26 mouse cellular contexts compared by ENCODE assay signal in the genomic region with DNA sequence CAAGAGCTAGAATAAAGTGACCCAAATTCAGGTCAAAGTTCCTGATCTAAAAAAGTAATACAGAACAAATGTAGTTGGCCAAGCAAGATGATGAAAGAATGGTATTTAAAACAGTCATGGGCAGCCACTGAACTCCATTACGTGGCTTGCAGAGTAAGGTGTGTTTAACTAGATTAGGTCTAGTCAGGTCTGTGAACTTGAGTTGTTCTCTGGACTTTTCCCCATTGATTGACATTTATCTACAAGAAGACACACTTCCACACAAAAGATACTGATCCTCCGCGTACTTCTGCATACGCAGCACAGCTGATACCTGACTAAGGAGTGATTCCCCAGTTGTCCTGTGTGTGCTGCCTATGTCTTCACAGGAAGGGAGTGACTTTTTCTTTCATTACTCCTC. TPM values are rescaled to one million over a fixed set of nuclear protein-coding genes. Genes with fewer than 3 reads are reported as not detected.
DNase-seq lines count a peak whose midpoint lies in the region; TF ChIP-seq lines count a peak whose summit lies in the region.
"Had no signal": no experiment of that assay in that cellular context is flagged by ENCODE, and none has a peak within 500 bp of the region (broad histone marks: within the 10 kb centered on the region; RNA-seq: fewer than 3 reads in every experiment).

No protein-coding gene starts in this region.

- no peak for TF ChIP-seq POLR2A in liver, adult 2 months (IDR thresholded peaks at IDR 0.05; ENCODE audit: extremely low read depth, insufficient read depth, low read length)
- TF ChIP-seq POLR2A in MEL (IDR thresholded peaks at IDR 0.05; ENCODE audit: control insufficient read depth in 1 of 2, insufficient read depth in 1 of 2, low read depth in 1 of 2, low read length in 2 of 2, poor library complexity in 1 of 2): no peak
- TF ChIP-seq POLR2A in small intestine, adult 2 months (IDR thresholded peaks at IDR 0.05; ENCODE audit: low read depth, low read length): no peak

- no peaks in the 10 kb centered on the region for H3K27me3 ChIP-seq in liver, adult 2 months (ENCODE audit: control insufficient read depth, insufficient read depth, low read length)
- H3K27me3 ChIP-seq in MEL (ENCODE audit: control insufficient read depth in 1 of 2, insufficient read depth in 2 of 2, low read length in 2 of 2): no peaks in the 10 kb centered on the region
- H3K27me3 ChIP-seq in small intestine, adult 2 months (ENCODE audit: control insufficient read depth, insufficient read depth, low read length): no peaks in the 10 kb centered on the region
- H3K27me3 ChIP-seq: CH12.LX; embryonic facial prominence, embryonic 12.5 days; forebrain, embryonic 13.5 days; forebrain, embryonic 15.5 days; Patski had no signal

- peak; percentile 21 for DNase-seq in heart, adult 11 months
- DNase-seq in heart, postnatal 4 days: no peak
- DNase-seq in liver, adult 2 months (ENCODE audit: extremely low read depth, low read depth, low spot score): peak; percentile 99
- no peak for DNase-seq in liver
- DNase-seq in MEL (ENCODE audit: low read depth, low spot score): peak; percentile 58
- no peak for DNase-seq in left cerebral cortex, adult 9 months (ENCODE audit: low spot score in 2 of 2)
- DNase-seq: adrenal gland, adult 8-10 months; adrenal gland, postnatal 14 days; adrenal gland, postnatal 36 days; B cell, adult 2 months; cerebellum, adult 11-12 months; cerebellum, adult 2 months; cerebellum, adult 9-10 months; cerebellum, postnatal 10 days; cerebellum, postnatal 25 days had no signal

- H3K4me3 ChIP-seq in liver, adult 2 months (ENCODE audit: insufficient read depth, low read depth, low read length): no peak overlapping the region
- no peak overlapping the region for H3K4me3 ChIP-seq in MEL (ENCODE audit: control insufficient read depth in 1 of 2, insufficient read depth in 1 of 2, low read depth in 2 of 2, low read length in 2 of 2)
- H3K4me3 ChIP-seq in small intestine, adult 2 months (ENCODE audit: low read depth, low read length): no peak overlapping the region
- H3K4me3 ChIP-seq: embryonic facial prominence, embryonic 10.5 days; embryonic facial prominence, embryonic 12.5 days; forebrain, embryonic 13.5 days; forebrain, embryonic 15.5 days had no signal

- H3K9me3 ChIP-seq in MEL (replicated peaks; ENCODE audit: insufficient read depth, low read length): no peaks in the 10 kb centered on the region
- H3K9me3 ChIP-seq: embryonic facial prominence, embryonic 10.5 days; embryonic facial prominence, embryonic 12.5 days; forebrain, embryonic 13.5 days; forebrain, embryonic 15.5 days; G1E had no signal

- peak; percentile 57 to 66; a peak in 3 of 4 replicates for TF ChIP-seq EP300 in MEL (IDR thresholded peaks at IDR 0.05; ENCODE audit: low read depth in 1 of 2, low read length in 2 of 2)

- peaks cover 21% of the 10 kb centered on the region for H3K4me1 ChIP-seq in liver, adult 2 months (ENCODE audit: control insufficient read depth, insufficient read depth, low read length)
- peaks cover 0 to 4% of the 10 kb centered on the region in 2 experiments; a peak in 3 of 4 replicates for H3K4me1 ChIP-seq in MEL (ENCODE audit: control insufficient read depth in 1 of 2, insufficient read depth in 2 of 2, low read length in 2 of 2)
- peaks cover 12% of the 10 kb centered on the region for H3K4me1 ChIP-seq in small intestine, adult 2 months (ENCODE audit: control insufficient read depth, insufficient read depth, insufficient read length, low read length)
- H3K4me1 ChIP-seq: embryonic facial prominence, embryonic 10.5 days; embryonic facial prominence, embryonic 12.5 days; forebrain, embryonic 13.5 days; forebrain, embryonic 15.5 days had no signal

- H3K36me3 ChIP-seq in liver, adult 2 months (ENCODE audit: control insufficient read depth, insufficient read depth, low read length): peaks cover 60% of the 10 kb centered on the region
- peaks cover 0 to 4% of the 10 kb centered on the region in 2 experiments; a peak in 1 of 4 replicates for H3K36me3 ChIP-seq in MEL (ENCODE audit: control insufficient read depth in 1 of 2, insufficient read depth in 2 of 2, low read length in 2 of 2)
- H3K36me3 ChIP-seq in small intestine, adult 2 months (ENCODE audit: control insufficient read depth, insufficient read depth, low read length): peaks cover under 1% of the 10 kb centered on the region; the same call in 1 of the 2 replicates
- H3K36me3 ChIP-seq: embryonic facial prominence, embryonic 10.5 days; embryonic facial prominence, embryonic 12.5 days; forebrain, embryonic 15.5 days; G1E had no signal

- no peak for TF ChIP-seq RAD21 in MEL (IDR thresholded peaks at IDR 0.05; ENCODE audit: low read depth, low read length)

- no peak overlapping the region for H3K9ac ChIP-seq in liver, adult 2 months (ENCODE audit: low read depth, low read length)
- no peak overlapping the region for H3K9ac ChIP-seq in MEL (ENCODE audit: control insufficient read depth, low read depth, low read length, poor library complexity, severe bottlenecking)
- H3K9ac ChIP-seq: embryonic facial prominence, embryonic 12.5 days; forebrain, embryonic 13.5 days; forebrain, embryonic 15.5 days had no signal

- 16% methylated on average over 4 of the region's 4 CpGs for WGBS in liver, adult 2 months
- WGBS in small intestine, adult 2 months: 54% methylated on average over 4 of the region's 4 CpGs

- no peak for TF ChIP-seq CTCF in liver, adult 2 months (IDR thresholded peaks at IDR 0.05; ENCODE audit: low read depth, low read length)
- TF ChIP-seq CTCF in MEL (IDR thresholded peaks at IDR 0.05 in 2 of 3, conservative IDR thresholded peaks at IDR 0.05 in 1 of 3; ENCODE audit: control insufficient read depth in 1 of 3, insufficient read depth in 1 of 3, low read depth in 2 of 3, low read length in 3 of 3, poor library complexity in 1 of 3, severe bottlenecking in 1 of 3): no peak
- no peak for TF ChIP-seq CTCF in small intestine, adult 2 months (IDR thresholded peaks at IDR 0.05; ENCODE audit: extremely low read depth, insufficient read length, insufficient replicate concordance, low read depth, low read length)

- H3K79me2 ChIP-seq in liver, adult 2 months (ENCODE audit: control insufficient read depth, insufficient read depth, low read length): no peaks in the 10 kb centered on the region
- H3K79me2 ChIP-seq in MEL (ENCODE audit: control insufficient read depth, insufficient read depth, low read length, poor library complexity): no peaks in the 10 kb centered on the region

- peak overlapping the region; percentile 43; the same call in 1 of the 2 replicates for H3K27ac ChIP-seq in liver, adult 2 months (replicated peaks; ENCODE audit: insufficient read depth, low read depth, low read length)
- H3K27ac ChIP-seq in MEL (ENCODE audit: control insufficient read depth, low read depth, low read length): no peak overlapping the region
- 0 out of 2 replicates have a peak overlapping the region, but pooled peaks have one; percentile 10 for H3K27ac ChIP-seq in small intestine, adult 2 months (ENCODE audit: insufficient read depth, low read depth, low read length)
- H3K27ac ChIP-seq: embryonic facial prominence, embryonic 10.5 days; embryonic facial prominence, embryonic 12.5 days; forebrain, embryonic 13.5 days; forebrain, embryonic 15.5 days had no signal

TF ChIP-seq in MEL, 35 proteins besides CTCF, POLR2A, EP300 and RAD21 (continues in another document):
- TF ChIP-seq SMC3 (IDR thresholded peaks at IDR 0.05; ENCODE audit: low read depth, low read length) (no peak), GATA1 (IDR thresholded peaks at IDR 0.05; ENCODE audit: low read depth, low read length) (peak; percentile 58), POLR2AphosphoS2 (IDR thresholded peaks at IDR 0.05; ENCODE audit: low read length) (no peak), ETS1 (IDR thresholded peaks at IDR 0.05; ENCODE audit: low read depth, low read length) (peak; percentile 65), UBTF (IDR thresholded peaks at IDR 0.05; ENCODE audit: borderline replicate concordance, insufficient read depth, low read depth, low read length) (no peak), MEF2A (IDR thresholded peaks at IDR 0.05; ENCODE audit: extremely low read depth, insufficient replicate concordance, low read depth, low read length, poor library complexity, severe bottlenecking) (no peak), JUND (IDR thresholded peaks at IDR 0.05; ENCODE audit: low read depth, low read length) (no peak), KAT2A (conservative IDR thresholded peaks at IDR 0.05; ENCODE audit: low read depth, low read length) (no peak), USF1 (IDR thresholded peaks at IDR 0.05; ENCODE audit: low read depth, low read length) (no peak), MYC (IDR thresholded peaks at IDR 0.05; ENCODE audit: low read depth, low read length) (no peak), POLR2AphosphoS5 (IDR thresholded peaks at IDR 0.05; ENCODE audit: borderline replicate concordance, low read depth, low read length) (no peak), TCF12 (IDR thresholded peaks at IDR 0.05; ENCODE audit: low read depth, low read length) (peak; percentile 65; the same call in 1 of the 2 replicates), RCOR1 (IDR thresholded peaks at IDR 0.05; ENCODE audit: low read depth, low read length) (peak; percentile 11; the same call in 1 of the 2 replicates), BHLHE40 (IDR thresholded peaks at IDR 0.05; ENCODE audit: borderline replicate concordance, low read depth, low read length) (no peak), CHD1 (IDR thresholded peaks at IDR 0.05; ENCODE audit: low read depth, low read length) (no peak), TAL1 (IDR thresholded peaks at IDR 0.05; ENCODE audit: low read length) (0 out of 2 replicates have a peak, but pooled peaks have one; percentile 28), USF2 (IDR thresholded peaks at IDR 0.05; ENCODE audit: borderline replicate concordance in 1 of 2, insufficient read depth in 1 of 2, low read depth in 1 of 2, low read length in 2 of 2) (no peak)

RNA-seq across cellular contexts. Expression of a gene that starts 24.3 kb away (rescaled TPM):
- total RNA-seq in heart, postnatal 4 days (2021): not detected
- total RNA-seq in liver, adult 2 months (2014; rRNA removed): 104 and 121 TPM in 2 replicates
- polyA plus RNA-seq in liver, adult 2 months (2012; rRNA removed): 57.1 and 58.8 TPM in 2 replicates
- not detected in 2 replicates for total RNA-seq in MEL (2012; rRNA removed)
- polyA plus RNA-seq in MEL (2012; ENCODE audit: insufficient read depth in 1 of 2, insufficient read length in 2 of 2, low read depth in 1 of 2, low replicate concordance in 2 of 2, missing spikeins in 1 of 2): under 1 TPM in 1 of 2 experiments, not detected in 1; 0.06 TPM
- 12.1 and 31.8 TPM in 2 replicates for polyA plus RNA-seq in small intestine, adult 2 months (2012; rRNA removed)
- total RNA-seq: G1E had no signal
- polyA plus RNA-seq: activated CD4-positive, CD25-positive, alpha-beta regulatory T cell, adult 4 months; CD4-positive, CD25-positive, alpha-beta regulatory T cell, adult 4 months; embryonic facial prominence, embryonic 10.5 days; forebrain, embryonic 11.5 days; forebrain, embryonic 13.5 days; forebrain, embryonic 15.5 days; G1E; Patski had no signal

RNA-seq across cellular contexts. Expression of a gene that starts 41.9 kb away (rescaled TPM):
- 10 to 100 TPM; 21.6 to 22.9 TPM for total RNA-seq in heart, postnatal 4 days (2021)
- total RNA-seq in liver, adult 2 months (2014; rRNA removed): 7.3 and 9.4 TPM in 2 replicates
- 8.5 and 9.5 TPM in 2 replicates for polyA plus RNA-seq in liver, adult 2 months (2012; rRNA removed)
- 24.7 and 27.5 TPM in 2 replicates for total RNA-seq in MEL (2012; rRNA removed)
- polyA plus RNA-seq in MEL (2012; ENCODE audit: insufficient read depth in 1 of 2, insufficient read length in 2 of 2, low read depth in 1 of 2, low replicate concordance in 2 of 2, missing spikeins in 1 of 2): 100 to 1,000 TPM in 1 of 2 experiments, 10 to 100 TPM in 1; 37.3 to 191 TPM
- polyA plus RNA-seq in small intestine, adult 2 months (2012; rRNA removed): 3.9 and 12.9 TPM in 2 replicates

Comparison
In these comparisons a context has a peak if more than half of its experiments do, and no peak if none do; other contexts are left out.
1. DNase-seq: peak in heart, adult 11 months (single experiment), liver, adult 2 months (single experiment) and MEL (single experiment); none in heart, postnatal 4 days (single experiment), liver (single experiment) and left cerebral cortex, adult 9 months (0 of 2).
2. RNA of a gene that starts 24.3 kb away (total RNA-seq): 104 to 121 TPM in liver, adult 2 months; not detected in heart, postnatal 4 days and not detected in MEL; every median in the first group is over 10 times any median in the second.